Mouse (Mus musculus) kidney, adult 2 months (tissue): Measurements from ENCODE around the gene Tlr13. TPM values are rescaled to one million over a fixed set of nuclear protein-coding genes. Genes with fewer than 3 reads are reported as not detected.
"Not testable (repeated sequence)": the region's sequence is repeated elsewhere in the genome, so short reads cannot be mapped to it uniquely, and the experiment has no call there.

ENCODE experiments used
- DNase-seq: peaks from one replicate; pipeline ENCODE4 v3.0.0; 2021
- H3K27ac ChIP-seq: fragments of 200-500 bp; 2 replicates; pipeline ENCODE4 v1.5.1; 2012; ENCODE audit warnings: low read depth, low read length, control low read depth, inconsistent platforms; ENCODE audit not compliant: insufficient read depth
- H3K27me3 ChIP-seq: fragments of 200-500 bp; replicated peaks from 2 replicates; pipeline ENCODE4 v1.6.1; 2012; ENCODE audit warnings: mild to moderate bottlenecking, moderate library complexity, low read length, inconsistent platforms; ENCODE audit not compliant: control insufficient read depth, insufficient read depth
- H3K36me3 ChIP-seq: fragments of 200-500 bp; 2 replicates; pipeline ENCODE4 v1.6.1; 2012; ENCODE audit warnings: mild to moderate bottlenecking, moderate library complexity, low read length, inconsistent platforms; ENCODE audit not compliant: control insufficient read depth, insufficient read depth
- H3K4me1 ChIP-seq: fragments of 200-500 bp; 2 replicates; pipeline ENCODE4 v1.6.1; 2011; ENCODE audit warnings: low read length; ENCODE audit not compliant: control insufficient read depth, insufficient read depth
- H3K4me3 ChIP-seq: fragments of 200-500 bp; 2 replicates; pipeline ENCODE4 v1.5.1; 2011; ENCODE audit warnings: mild to moderate bottlenecking, low read depth, low read length, control low read depth; ENCODE audit not compliant: insufficient read depth
- CTCF ChIP-seq: fragments of 200-500 bp; conservative IDR thresholded peaks from 2 replicates; pipeline ENCODE4 v1.5.1; 2011; ENCODE audit warnings: low read depth, mild to moderate bottlenecking, control low read depth, low read length, moderate library complexity, mixed read lengths; ENCODE audit not compliant: insufficient read depth, insufficient read length
- POLR2A ChIP-seq: fragments of 200-500 bp; IDR thresholded peaks from one replicate; pipeline ENCODE4 v1.6.1; 2011; ENCODE audit warnings: low read depth, low read length, control low read depth
- WGBS: fragments of 180-500 bp; shearing (Covaris S2); methylation state at CpG from one replicate; pipeline ENCODE4 v1.1.7; 2018; 5-methylcytosine and 5-hydroxymethylcytosine counted together
- polyA plus RNA-seq: library from polyadenylated mRNA; depleted of rRNA; stranded (reverse); fragments of >200 nt; gene quantifications from 2 replicates; pipeline ENCODE4 v1.2.3, GENCODE M21; 2012

The Tlr13 gene
- polyA plus RNA-seq, 1 experiment = 0.48 TPM

GRCm38 (mm10) chrX:106186713-106187649 is 44.0 kb downstream of the Tlr13 start, which contains the start of gene Pgk1:
Pgk1 (plus strand) TSS chrX:106187100.
- TF ChIP-seq POLR2A (peak; percentile 26), CTCF (0 out of 2 replicates have a peak, but pooled peaks have one; percentile 23)
- peak; percentile 98 for DNase-seq
- 2% methylated on average over 54 of the region's 55 CpGs for WGBS

GRCm38 (mm10) chrX:106187737-106188136 is 44.7 kb downstream of the Tlr13 start:
- no peaks in the 10 kb centered on the region; the same call in 1 of the 2 replicates for H3K36me3 ChIP-seq
- no peak for TF ChIP-seq CTCF
- TF ChIP-seq POLR2A = no peak
- H3K27ac ChIP-seq = peak overlapping the region; percentile 96
- H3K4me3 ChIP-seq = peak overlapping the region; percentile 94
- under 1% methylated on average over 12 of the region's 12 CpGs for WGBS
- peaks cover 6% of the 10 kb centered on the region; the same call in 1 of the 2 replicates for H3K4me1 ChIP-seq
- no peaks in the 10 kb centered on the region for H3K27me3 ChIP-seq
- DNase-seq = peak; percentile 63

More at GRCm38 (mm10) chrX:106186713-106187649, 44.0 kb downstream of the Tlr13 start, which contains the start of gene Pgk1:
- H3K27me3 ChIP-seq = no peaks in the 10 kb centered on the region
- no peaks in the 10 kb centered on the region for H3K36me3 ChIP-seq
- peaks cover 6% of the 10 kb centered on the region; the same call in 1 of the 2 replicates for H3K4me1 ChIP-seq
- H3K27ac ChIP-seq = peak within 1 kb of the TSS; percentile 96
- peak within 1 kb of the TSS; percentile 94 for H3K4me3 ChIP-seq

- WGBS = 33% methylated on average over 5 of the region's 5 CpGs
- H3K4me3 ChIP-seq = no peak overlapping the region
- no peak overlapping the region for H3K27ac ChIP-seq
Observed at GRCm38 (mm10) chrX:106189356-106189755, 46.4 kb downstream of the Tlr13 start.

GRCm38 (mm10) chrX:106190091-106190490 is 47.1 kb downstream of the Tlr13 start:
- 10% methylated on average over 4 of the region's 4 CpGs for WGBS
- TF ChIP-seq POLR2A = no peak
- Histone ChIP-seq H3K36me3 (no peaks in the 10 kb centered on the region; the same call in 1 of the 2 replicates), H3K4me3 (no peak overlapping the region), H3K27me3 (no peaks in the 10 kb centered on the region), H3K27ac (peak overlapping the region; percentile 38; the same call in 1 of the 2 replicates), H3K4me1 (peaks cover 6% of the 10 kb centered on the region; the same call in 1 of the 2 replicates)
- peak; percentile 22 for DNase-seq

More at GRCm38 (mm10) chrX:106189356-106189755, 46.4 kb downstream of the Tlr13 start:
- no peaks in the 10 kb centered on the region for H3K27me3 ChIP-seq
- DNase-seq = no peak
- H3K4me1 ChIP-seq = peaks cover 6% of the 10 kb centered on the region; the same call in 1 of the 2 replicates
- TF ChIP-seq POLR2A (no peak), CTCF (no peak)
- no peaks in the 10 kb centered on the region; the same call in 1 of the 2 replicates for H3K36me3 ChIP-seq

GRCm38 (mm10) chrX:106194361-106194760 is 51.4 kb downstream of the Tlr13 start:
- H3K4me1 ChIP-seq, H3K4me3 ChIP-seq, H3K27me3 ChIP-seq, H3K27ac ChIP-seq, H3K36me3 ChIP-seq, DNase-seq: not testable (repeated sequence)
- WGBS = 90% methylated on average over 6 of the region's 6 CpGs

GRCm38 (mm10) chrX:106197308-106197707 is 54.3 kb downstream of the Tlr13 start:
- no peaks in the 10 kb centered on the region for H3K27me3 ChIP-seq
- no peak overlapping the region for H3K4me3 ChIP-seq
- peaks cover 2% of the 10 kb centered on the region; the same call in 1 of the 2 replicates for H3K36me3 ChIP-seq
- no peaks in the 10 kb centered on the region for H3K4me1 ChIP-seq
- TF ChIP-seq POLR2A (no peak), CTCF (peak; percentile 31)
- DNase-seq = no peak
- WGBS = 62% methylated on average over 5 of the region's 5 CpGs
- H3K27ac ChIP-seq = no peak overlapping the region

GRCm38 (mm10) chrX:106198904-106199303 is 55.9 kb downstream of the Tlr13 start:
- DNase-seq = no peak
- Histone ChIP-seq H3K27ac (no peak overlapping the region), H3K27me3 (no peaks in the 10 kb centered on the region), H3K4me1 (no peaks in the 10 kb centered on the region), H3K36me3 (peaks cover 2% of the 10 kb centered on the region; the same call in 1 of the 2 replicates), H3K4me3 (no peak overlapping the region)
- WGBS = 77% methylated on average over 5 of the region's 5 CpGs
- TF ChIP-seq POLR2A = no peak
- TF ChIP-seq CTCF = no peak
